Mouse (Mus musculus) kidney, postnatal 10 days (tissue): ENCODE measurements around the gene Dnajc22.
"Not testable (repeated sequence)": the region's sequence is repeated elsewhere in the genome, so short reads cannot be mapped to it uniquely, and the experiment has no call there.

Experiments used
- DNase-seq: peaks from one replicate; pipeline ENCODE4 v3.0.0; 2021; ENCODE audit warnings: mixed read lengths

Gene Dnajc22

GRCm38 (mm10) chr15:99092870-99093269 is at the start of gene Dnajc22:
Gene Dnajc22, plus strand, starts transcription at chr15:99093170.
- no peak for DNase-seq

DNA sequence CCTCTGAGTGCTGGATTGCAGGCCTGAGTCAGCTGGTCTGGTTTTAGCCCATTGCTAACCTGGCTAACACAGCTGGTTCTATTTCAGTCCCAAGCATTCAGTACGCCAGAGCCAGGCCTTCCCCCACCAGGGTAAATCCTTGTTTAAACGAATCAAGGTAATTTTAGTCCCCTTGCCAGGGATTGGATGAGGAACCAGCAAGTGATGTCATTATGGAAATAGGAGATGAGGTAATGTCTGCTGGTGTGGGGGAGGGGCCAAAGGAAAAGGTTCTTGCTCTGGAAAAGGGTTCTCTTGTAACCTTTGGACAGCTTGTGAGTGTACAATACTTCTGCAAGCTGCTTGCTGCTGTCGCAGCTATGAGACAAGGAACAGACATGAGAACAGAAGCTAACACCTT is 48.1 kb upstream of the Dnajc22 start:
- DNase-seq = peak; percentile 40

DNA sequence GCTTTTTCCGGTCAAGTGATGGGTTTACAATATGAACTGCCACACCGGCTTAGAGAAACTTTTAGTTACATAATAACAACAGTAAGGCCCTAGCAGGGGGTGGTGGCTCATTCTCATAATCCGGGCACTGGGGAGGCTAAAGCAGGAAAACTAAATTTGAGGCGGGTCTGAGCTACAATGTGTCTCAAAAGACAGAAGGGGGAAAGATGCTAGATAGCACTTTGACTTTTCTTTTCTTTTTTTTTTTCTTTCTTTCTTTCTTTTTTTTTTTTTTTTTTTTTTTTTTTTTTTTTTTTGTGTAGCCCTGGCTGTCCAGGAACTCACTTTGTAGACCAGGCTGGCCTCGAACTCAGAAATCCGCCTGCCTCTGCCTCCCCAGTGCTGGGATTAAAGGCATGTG is 47.2 kb upstream of the Dnajc22 start:
- DNase-seq = not testable (repeated sequence)

DNA sequence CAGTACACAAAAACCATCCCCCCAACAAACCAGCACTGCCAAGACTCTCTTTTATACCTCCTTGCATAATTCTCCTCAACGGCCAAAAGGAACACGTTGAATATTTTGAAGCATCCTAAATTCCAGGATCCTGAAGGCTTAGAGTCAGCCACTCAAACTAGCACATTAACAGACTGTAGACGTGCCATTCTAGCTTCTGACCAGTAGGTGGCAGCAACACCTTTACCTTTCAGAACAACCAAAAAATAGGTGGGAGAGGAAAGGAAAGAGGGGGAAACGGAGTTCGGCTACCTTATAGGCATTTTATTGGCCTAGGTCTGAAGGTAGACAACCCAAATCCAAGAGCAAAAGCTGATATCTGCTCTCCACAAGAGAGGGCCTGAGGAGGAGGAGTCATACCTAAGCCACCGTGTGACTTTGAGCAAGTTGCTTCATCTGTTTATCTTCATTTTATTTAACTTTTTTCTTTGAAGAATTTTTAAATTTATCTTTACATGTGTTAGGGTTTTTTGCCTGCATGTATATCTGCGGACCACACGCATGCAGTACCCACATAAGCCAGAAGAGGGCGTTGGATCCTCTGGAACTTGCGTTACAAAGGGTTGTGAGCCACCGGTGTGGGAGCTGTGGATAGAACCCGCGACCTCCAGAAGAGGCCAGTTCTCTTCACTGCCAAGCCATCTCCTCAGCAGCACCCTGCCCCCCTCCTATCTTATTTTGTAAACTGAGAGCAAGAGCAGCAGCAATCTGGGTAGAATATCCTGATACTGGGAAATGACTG is 43.3 kb upstream of the Dnajc22 start:
- DNase-seq = peak; percentile 74

DNA sequence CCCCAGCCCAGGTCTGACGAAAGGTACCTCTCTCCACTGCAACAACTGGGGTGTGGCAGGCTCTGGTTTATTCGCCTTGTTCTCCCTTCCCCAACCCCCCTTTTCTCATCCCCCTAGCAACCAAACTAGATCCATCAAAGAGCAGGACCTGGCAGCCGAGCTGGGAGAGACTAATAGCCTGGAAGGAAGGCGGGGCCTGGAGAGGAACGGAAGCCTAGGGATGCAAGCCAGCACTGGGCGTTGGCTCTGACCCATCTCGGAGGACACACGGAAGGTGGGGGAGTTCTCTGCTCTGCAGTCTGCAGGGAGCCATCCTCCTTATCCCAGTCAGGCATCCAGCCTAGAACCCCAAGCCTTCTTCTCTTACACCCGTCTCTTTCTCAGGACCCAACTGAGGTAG is 39.6 kb upstream of the Dnajc22 start:
- DNase-seq = peak; percentile 55

DNA sequence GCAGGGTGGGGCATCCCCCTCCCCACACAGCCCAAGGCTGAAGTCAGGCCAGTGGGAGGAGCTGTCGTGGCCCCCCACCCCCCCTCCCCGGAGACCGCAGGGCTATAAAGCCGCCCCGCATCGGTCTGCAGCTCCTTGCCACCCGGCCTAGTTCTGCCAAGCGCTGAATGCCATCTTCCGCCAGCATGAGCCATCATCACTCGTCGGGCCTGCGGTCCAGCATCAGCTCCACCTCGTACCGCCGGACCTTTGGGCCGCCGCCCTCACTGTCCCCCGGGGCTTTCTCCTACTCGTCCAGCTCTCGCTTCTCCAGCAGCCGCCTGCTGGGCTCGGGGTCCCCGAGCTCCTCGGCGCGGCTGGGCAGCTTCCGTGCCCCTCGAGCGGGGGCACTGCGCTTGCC is 37.9 kb upstream of the Dnajc22 start, which contains the start of gene Prph:
TSS of gene Prph (plus strand) at position 135 of the 400 bp plus-strand sequence.
- DNase-seq = no peak

GRCm38 (mm10) chr15:99055511-99055961 is 37.4 kb upstream of the Dnajc22 start:
- DNase-seq = peak; percentile 49

DNA sequence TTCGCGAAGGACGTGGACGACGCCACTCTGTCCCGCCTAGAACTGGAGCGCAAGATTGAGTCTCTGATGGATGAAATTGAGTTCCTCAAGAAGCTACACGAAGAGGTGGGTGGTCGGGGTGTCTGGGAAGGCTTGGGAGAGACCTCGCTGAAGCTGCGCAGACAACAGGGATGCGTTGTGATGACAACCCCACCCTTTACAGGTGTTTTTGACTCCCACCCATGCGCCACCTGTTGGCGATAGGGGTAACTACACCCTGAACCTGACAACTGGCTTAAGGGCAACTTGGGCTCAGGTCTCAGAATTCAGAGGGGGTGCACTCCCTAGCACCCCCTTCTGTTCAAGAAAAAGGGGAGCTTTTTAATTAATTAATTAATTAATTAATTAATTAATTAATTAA is 36.6 kb upstream of the Dnajc22 start:
- peak; percentile 55 for DNase-seq

DNA sequence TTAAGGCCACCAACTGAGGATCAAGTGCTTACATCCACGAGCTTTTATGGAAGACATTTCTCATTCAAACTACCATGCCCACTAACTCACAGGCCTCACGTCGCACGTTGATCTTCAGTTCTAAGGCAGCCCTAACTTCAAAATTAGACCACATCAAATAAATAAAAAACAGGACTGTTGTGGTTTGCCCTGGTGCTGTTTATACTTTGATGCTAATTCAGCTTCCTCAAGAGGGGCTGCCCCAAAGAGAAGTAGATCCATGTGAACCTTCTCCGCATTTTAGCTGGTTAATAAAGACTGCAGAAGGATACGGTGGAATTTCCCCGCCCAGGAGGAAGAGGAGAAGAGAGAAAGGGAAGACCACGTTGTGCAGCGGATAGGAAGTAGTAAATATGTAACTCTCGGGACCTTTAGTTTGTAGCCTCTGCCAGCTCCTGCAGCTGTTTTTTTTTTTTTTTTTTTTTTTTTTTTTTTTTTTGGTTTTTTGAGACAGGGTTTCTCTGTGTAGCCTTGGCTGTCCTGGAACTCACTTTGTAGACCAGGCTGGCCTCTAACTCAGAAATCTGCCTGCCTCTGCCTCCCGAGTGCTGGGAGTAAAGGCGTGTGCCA is 27.3 kb upstream of the Dnajc22 start:
- no peak for DNase-seq

- DNase-seq = no peak
Measured at GRCm38 (mm10) chr15:99071988-99072387, 21.0 kb upstream of the Dnajc22 start.

GRCm38 (mm10) chr15:99074019-99074599 is 18.9 kb upstream of the Dnajc22 start, which contains the start of gene Troap:
Gene Troap, plus strand, starts transcription at chr15:99074575.
- DNase-seq = no peak

DNA sequence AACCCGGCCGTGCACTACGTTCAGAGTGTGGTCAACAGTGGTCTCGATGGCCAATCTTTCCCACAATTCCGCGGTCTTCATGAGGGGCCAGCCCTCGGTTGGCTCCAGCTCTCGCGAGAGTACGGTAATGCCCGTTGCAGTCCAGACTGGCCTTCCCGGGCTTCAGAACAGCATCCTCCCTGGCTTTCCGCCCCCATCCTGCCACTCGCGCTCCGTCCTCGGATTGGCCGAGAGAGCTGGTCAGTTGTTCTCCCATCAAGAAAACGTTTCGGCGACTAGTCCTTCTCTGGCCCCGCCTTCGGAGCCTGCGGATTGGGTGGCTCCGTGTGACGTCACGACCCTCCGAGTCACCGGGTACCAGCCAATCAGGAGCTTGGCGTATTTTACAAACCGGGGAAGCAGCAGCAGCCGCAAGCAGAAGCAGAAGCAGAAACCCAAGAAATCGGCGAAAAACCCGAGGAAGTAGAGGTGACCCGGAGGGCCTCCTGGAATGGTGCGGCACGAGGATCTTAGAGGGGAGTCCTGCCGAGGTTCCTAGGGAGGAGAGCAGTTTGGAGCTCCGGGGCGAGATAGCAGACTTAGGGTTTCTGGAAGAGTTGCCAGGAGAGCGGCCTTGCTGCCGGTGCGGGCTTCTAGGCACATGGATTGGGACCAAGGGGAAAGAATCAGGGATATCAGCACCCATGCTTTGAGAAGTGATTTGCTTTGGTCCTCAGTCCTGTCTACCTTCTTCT is 18.2 kb upstream of the Dnajc22 start:
- peak; percentile 99 for DNase-seq

DNA sequence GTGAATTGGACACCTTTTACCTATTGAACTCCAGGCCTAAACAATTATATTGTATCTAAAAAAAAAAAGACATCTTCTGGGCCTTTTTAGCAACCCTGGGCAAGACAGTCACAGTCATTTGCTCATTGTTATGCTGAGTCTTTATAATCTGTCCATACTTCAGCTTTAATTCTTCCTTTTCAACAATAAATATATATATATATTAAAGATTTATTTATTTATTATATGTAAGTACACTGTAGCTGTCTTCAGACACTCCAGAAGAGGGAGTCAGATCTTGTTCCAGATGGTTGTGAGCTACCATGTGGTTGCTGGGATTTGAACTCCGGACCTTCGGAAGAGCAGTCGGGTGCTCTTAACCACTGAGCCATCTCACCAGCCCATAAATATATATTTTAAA is 17.0 kb upstream of the Dnajc22 start:
- DNase-seq = not testable (repeated sequence)

DNA sequence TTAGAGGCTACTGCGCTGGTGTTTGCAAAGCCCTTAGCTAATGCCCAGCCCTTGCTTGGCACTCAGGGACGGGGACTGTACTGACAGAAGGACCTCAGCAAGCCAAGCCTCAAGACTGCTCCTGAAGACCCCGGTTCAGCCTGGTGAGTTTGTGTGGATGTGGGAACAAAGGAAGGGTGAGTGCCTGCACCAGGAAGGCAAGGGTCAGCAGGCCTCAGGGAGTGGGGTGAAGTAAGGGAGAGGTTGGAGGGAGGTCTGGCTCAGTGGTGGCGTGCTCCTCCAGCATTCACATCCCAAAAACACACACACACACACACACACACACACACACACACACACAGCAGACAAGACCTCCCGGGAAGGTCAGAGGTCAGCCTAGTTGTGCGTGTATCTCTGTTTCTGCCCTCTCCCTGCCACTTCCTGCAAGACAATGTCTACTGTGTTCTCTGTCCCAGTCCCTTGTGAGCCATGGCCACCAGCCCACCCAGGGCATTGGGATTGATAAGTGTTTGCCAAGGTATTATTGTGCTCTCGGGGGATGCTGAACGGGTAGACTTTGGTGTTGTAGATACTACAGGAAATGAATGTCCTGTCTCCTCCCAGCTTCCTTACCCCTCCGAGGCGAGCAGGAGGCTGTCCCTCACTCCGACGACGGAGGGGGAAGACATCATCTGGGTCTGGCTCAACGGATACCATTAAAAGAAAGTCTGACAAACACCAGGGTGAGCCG is 14.6 kb upstream of the Dnajc22 start:
- DNase-seq = peak; percentile 4

DNA sequence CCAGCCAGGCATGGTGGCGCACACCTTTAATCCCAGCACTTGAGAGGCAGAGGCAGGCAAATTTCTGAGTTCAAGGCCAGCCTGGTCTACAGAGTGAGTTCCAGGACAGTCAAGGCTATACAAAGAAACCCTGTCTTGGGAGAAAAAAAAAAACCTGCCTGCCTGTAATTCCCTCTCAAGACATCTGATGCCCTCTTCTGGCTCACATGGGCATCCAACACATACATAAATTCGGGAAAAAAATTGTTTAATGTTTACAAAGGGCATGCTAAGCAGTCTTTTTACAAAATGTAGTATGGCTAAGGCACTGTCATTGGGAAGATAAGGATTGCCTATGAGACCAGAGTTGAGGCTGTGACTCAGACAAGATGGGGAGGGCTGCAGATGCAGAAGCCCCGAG is 13.2 kb upstream of the Dnajc22 start:
- no peak for DNase-seq

DNA sequence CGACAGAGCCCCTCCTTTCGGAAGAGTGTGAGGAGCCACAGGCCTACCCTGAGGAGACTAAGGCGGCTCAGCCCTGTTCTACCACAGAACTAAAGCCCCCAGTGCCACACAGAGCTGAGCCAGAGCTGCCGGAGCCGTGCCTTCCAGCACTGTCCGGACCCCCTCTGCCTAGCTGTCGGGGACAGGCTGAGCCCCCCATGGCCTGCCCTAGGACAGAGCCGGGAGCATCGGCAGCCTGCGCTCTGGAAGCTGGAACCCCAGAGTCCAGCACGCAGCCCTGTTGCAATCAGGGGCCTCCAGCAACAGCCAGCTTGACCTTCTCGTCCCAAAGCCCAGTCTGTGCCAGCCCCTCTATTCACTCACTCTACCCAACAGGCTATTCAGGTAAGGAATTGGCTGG is 10.6 kb upstream of the Dnajc22 start:
- no peak for DNase-seq

DNA sequence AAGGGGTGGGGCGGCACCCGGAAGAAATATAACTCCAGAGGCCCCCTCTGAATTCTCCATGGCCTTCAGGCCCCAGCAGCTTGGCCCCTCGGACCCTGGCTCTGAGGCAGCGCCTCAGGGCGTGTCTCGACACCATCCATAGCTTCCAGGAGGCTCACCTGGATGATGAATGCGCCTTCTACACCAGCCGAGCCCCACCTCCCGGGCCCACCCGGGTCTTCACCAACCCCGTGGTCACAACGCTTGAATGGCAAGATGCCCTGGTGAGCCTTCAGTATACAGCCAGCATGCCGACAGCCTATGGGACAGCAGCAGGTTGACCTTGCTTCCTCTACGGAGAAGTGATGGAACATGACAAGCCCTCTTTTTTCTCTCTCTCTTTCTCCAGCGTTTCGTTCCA is 10.1 kb upstream of the Dnajc22 start:
- no peak for DNase-seq

DNA sequence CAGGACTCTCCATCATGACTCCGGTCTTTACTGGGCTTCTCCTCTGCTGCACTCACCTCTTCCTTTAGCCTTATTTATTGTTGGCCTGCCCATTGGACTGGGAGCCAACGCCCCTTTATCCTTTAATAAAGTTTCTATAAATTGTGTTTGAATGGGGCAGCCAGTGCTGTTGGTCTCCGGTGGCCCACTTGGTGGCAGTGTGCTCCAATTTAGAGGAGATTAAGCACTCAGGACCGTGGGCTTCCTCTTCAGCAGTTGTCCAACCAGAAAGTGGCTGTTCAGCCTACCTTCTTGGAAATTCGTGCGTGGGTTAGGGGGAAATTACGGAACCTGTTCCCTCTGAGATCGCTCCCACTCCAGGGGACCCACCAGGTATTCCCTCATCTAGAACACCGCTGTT is 9.7 kb upstream of the Dnajc22 start:
- DNase-seq = peak; percentile 82

GRCm38 (mm10) chr15:99083867-99084557 is 9.0 kb upstream of the Dnajc22 start:
- peak; percentile 56 for DNase-seq

GRCm38 (mm10) chr15:99084618-99085017 is 8.4 kb upstream of the Dnajc22 start:
- no peak for DNase-seq

GRCm38 (mm10) chr15:99085997-99086396 is 7.0 kb upstream of the Dnajc22 start:
- DNase-seq = no peak
